Mouse (Mus musculus): ENCODE data around the gene 2310022B05Rik. TPM values are rescaled to one million over a fixed set of nuclear protein-coding genes. Genes with fewer than 3 reads are reported as not detected.

2310022B05Rik gene
- polyA plus RNA-seq, 1 experiment from 2014 or later: 19.6 TPM

GRCm38 (mm10) chr8:124672345-124672744 lies 9.2 kb upstream of the 2310022B05Rik start:
- no peaks in the 10 kb centered on the region for H3K4me1 ChIP-seq (replicated peaks; ENCODE audit: control insufficient read depth, insufficient read depth, low read length)
- H3K36me3 ChIP-seq (ENCODE audit: control insufficient read depth, insufficient read depth, low read length): no peaks in the 10 kb centered on the region
- ATAC-seq (ENCODE audit: low FRiP score) (no peak), DNase-seq (ENCODE audit: low spot score) (no peak)
- H3K27ac ChIP-seq (ENCODE audit: low read depth, low read length): no peak overlapping the region
- H3K4me3 ChIP-seq (ENCODE audit: low read depth, low read length): no peak overlapping the region
- no peak overlapping the region for H3K9ac ChIP-seq (ENCODE audit: low read depth, low read length)
- no peak overlapping the region for H3K4me2 ChIP-seq (replicated peaks; ENCODE audit: low read depth, low read length)
- no peaks in the 10 kb centered on the region for H3K9me3 ChIP-seq (ENCODE audit: control insufficient read depth, low read length)
- no peaks in the 10 kb centered on the region for H3K27me3 ChIP-seq (ENCODE audit: control insufficient read depth, insufficient read depth, low read length)
- WGBS: 96% methylated on average over 2 of the region's 2 CpGs

DNA sequence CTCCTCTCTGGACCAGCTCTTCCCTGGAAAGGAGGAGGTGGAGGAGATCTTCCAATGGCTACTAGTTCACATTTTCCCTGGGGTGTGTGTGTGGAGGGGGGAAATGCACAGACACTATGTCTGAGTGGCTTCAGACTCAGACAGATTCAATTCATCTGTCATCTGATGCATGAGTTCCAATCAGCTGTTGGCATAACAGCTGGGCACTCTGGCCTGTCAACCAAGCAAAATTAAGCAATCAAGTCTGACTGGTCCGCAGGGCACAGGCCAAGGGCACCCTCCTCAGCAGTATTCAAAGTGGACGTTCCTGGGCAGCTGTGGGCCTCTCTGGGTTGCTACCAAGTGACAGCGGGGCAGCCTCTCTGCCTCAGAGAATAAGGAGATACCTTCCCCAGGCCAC lies 5.6 kb upstream of the 2310022B05Rik start:
- DNase-seq (ENCODE audit: low spot score) (no peak), ATAC-seq (ENCODE audit: low FRiP score) (no peak)
- Histone ChIP-seq H3K36me3 (ENCODE audit: control insufficient read depth, insufficient read depth, low read length) (no peaks in the 10 kb centered on the region), H3K9ac (ENCODE audit: low read depth, low read length) (no peak overlapping the region), H3K4me2 (replicated peaks; ENCODE audit: low read depth, low read length) (no peak overlapping the region), H3K27me3 (ENCODE audit: control insufficient read depth, insufficient read depth, low read length) (no peaks in the 10 kb centered on the region), H3K4me3 (ENCODE audit: low read depth, low read length) (no peak overlapping the region), H3K9me3 (ENCODE audit: control insufficient read depth, low read length) (no peaks in the 10 kb centered on the region), H3K4me1 (replicated peaks; ENCODE audit: control insufficient read depth, insufficient read depth, low read length) (no peaks in the 10 kb centered on the region), H3K27ac (ENCODE audit: low read depth, low read length) (no peak overlapping the region)
- 75% methylated on average over 3 of the region's 3 CpGs for WGBS

DNA sequence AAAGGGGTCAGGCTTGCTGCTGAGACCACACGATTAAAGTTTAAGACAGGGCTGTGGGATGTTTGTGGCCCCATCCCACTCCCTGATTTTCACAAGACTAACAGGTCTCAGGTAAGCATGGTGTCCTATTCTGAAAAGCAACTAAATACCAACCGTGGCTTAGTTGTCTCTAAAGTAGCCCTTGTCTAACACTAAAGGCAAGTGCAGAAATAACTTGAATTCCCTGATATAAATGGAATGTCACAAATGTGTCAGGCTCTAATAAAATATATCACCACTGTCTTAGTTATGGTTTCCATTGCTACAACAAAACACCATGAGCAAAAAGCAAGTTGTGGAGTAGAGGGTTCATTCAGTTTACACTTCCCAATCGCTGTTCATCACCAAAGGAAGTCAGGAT lies 1.2 kb upstream of the 2310022B05Rik start:
- Histone ChIP-seq H3K4me2 (replicated peaks; ENCODE audit: low read depth, low read length) (no peak overlapping the region), H3K36me3 (ENCODE audit: control insufficient read depth, insufficient read depth, low read length) (no peaks in the 10 kb centered on the region), H3K27me3 (ENCODE audit: control insufficient read depth, insufficient read depth, low read length) (no peaks in the 10 kb centered on the region), H3K9ac (ENCODE audit: low read depth, low read length) (no peak overlapping the region), H3K4me1 (replicated peaks; ENCODE audit: control insufficient read depth, insufficient read depth, low read length) (peaks cover 5% of the 10 kb centered on the region; the same call in 1 of the 2 replicates), H3K9me3 (ENCODE audit: control insufficient read depth, low read length) (no peaks in the 10 kb centered on the region), H3K4me3 (ENCODE audit: low read depth, low read length) (no peak overlapping the region), H3K27ac (ENCODE audit: low read depth, low read length) (no peak overlapping the region)
- DNase-seq (ENCODE audit: low spot score) (no peak), ATAC-seq (ENCODE audit: low FRiP score) (no peak)
- 79% methylated on average over 3 of the region's 3 CpGs for WGBS

DNA sequence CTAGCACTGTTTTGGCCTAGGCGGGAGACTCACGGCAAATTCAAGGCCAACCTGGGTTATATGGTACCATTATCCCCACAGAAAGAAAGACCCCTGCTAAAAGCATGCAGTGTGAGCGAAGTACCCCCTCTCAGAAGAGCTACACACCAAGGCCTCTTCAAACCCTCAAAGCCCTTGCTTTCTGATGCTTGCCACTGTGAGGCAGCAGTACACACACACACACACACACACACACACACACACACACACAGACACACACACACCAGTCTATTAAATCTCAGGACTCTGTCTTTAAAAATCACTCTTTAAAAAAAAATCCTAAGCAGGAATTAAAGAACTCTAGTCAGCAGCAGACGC lies 683 bp upstream of the 2310022B05Rik start:
- Histone ChIP-seq H3K27ac (ENCODE audit: low read depth, low read length) (peak overlapping the region; percentile 58; the same call in 1 of the 2 replicates), H3K9me3 (ENCODE audit: control insufficient read depth, low read length) (no peaks in the 10 kb centered on the region), H3K27me3 (ENCODE audit: control insufficient read depth, insufficient read depth, low read length) (no peaks in the 10 kb centered on the region), H3K4me1 (replicated peaks; ENCODE audit: control insufficient read depth, insufficient read depth, low read length) (peaks cover 5% of the 10 kb centered on the region; the same call in 1 of the 2 replicates), H3K36me3 (ENCODE audit: control insufficient read depth, insufficient read depth, low read length) (no peaks in the 10 kb centered on the region), H3K4me2 (replicated peaks; ENCODE audit: low read depth, low read length) (peak overlapping the region; percentile 83), H3K9ac (ENCODE audit: low read depth, low read length) (peak overlapping the region; percentile 95; the same call in 1 of the 2 replicates), H3K4me3 (ENCODE audit: low read depth, low read length) (peak overlapping the region; percentile 86)
- no peak for ATAC-seq (ENCODE audit: low FRiP score)
- 55% methylated on average over 4 of the region's 4 CpGs for WGBS
- no peak for DNase-seq (ENCODE audit: low spot score)

DNA sequence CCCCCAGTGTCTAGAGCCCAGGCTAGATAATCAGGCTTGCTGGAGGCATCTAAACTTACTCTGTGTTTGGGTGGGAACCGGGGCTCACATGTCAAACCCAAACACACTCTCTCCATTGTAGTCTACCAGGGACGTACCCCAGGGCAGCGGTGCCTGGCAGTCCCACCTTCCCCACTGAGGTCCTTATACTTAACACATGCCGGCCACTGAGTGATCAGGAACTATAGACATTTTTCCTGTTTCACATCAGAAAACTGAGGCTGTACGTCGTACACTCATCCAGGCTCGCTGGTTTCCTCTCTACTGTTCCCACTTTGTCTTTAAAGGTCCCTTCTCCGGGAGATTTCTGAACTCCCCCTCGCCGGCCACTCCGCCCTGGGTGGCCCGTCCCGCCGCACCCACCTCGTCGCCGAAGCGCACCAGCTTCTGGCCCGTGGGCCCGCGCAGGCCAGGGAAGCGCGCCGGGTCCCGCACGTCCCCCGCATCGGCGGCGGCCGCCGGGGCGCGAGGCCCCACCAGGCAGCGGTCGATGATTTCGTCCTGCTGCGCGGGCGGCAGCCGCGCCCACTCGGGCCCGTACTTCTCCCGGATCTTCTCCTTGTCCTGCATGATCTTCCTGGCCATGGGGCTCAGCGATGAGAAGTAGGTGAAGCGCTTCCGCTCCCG lies 590 bp downstream of the 2310022B05Rik start:
- ATAC-seq (ENCODE audit: low FRiP score): peak; percentile 57
- no peaks in the 10 kb centered on the region for H3K36me3 ChIP-seq (ENCODE audit: control insufficient read depth, insufficient read depth, low read length)
- peak overlapping the region; percentile 95 for H3K9ac ChIP-seq (ENCODE audit: low read depth, low read length)
- DNase-seq (ENCODE audit: low spot score): peak; percentile 54
- H3K4me1 ChIP-seq (replicated peaks; ENCODE audit: control insufficient read depth, insufficient read depth, low read length): peaks cover 5% of the 10 kb centered on the region; the same call in 1 of the 2 replicates
- 0% methylated on average over 35 of the region's 49 CpGs for WGBS
- peak overlapping the region; percentile 83 for H3K27ac ChIP-seq (ENCODE audit: low read depth, low read length)
- no peaks in the 10 kb centered on the region for H3K9me3 ChIP-seq (ENCODE audit: control insufficient read depth, low read length)
- H3K27me3 ChIP-seq (ENCODE audit: control insufficient read depth, insufficient read depth, low read length): no peaks in the 10 kb centered on the region
- peak overlapping the region; percentile 86 for H3K4me3 ChIP-seq (ENCODE audit: low read depth, low read length)
- peak overlapping the region; percentile 83 for H3K4me2 ChIP-seq (replicated peaks; ENCODE audit: low read depth, low read length)

DNA sequence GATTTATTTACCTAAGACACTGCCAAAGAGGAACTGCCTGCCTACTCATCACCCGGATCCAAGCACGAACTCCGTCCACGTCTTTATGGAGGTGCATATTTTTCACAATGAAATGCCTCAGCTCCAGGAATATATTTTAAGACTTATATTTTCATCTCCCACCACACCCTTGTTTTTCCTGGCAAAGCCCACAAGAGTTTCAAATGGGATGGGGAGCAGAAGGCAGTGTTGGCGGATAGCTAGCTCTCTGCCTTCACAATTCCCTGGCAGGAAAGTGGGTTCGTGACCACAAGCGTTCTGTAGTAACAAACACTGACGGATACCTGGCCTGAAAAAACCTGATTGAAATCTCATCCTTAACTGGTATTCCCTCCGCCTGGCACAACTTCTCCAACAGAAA lies 1.4 kb downstream of the 2310022B05Rik start:
- 58% methylated on average over 9 of the region's 9 CpGs for WGBS
- Histone ChIP-seq H3K4me1 (replicated peaks; ENCODE audit: control insufficient read depth, insufficient read depth, low read length) (peaks cover 5% of the 10 kb centered on the region; the same call in 1 of the 2 replicates), H3K9ac (ENCODE audit: low read depth, low read length) (peak overlapping the region; percentile 95), H3K27me3 (ENCODE audit: control insufficient read depth, insufficient read depth, low read length) (no peaks in the 10 kb centered on the region), H3K4me2 (replicated peaks; ENCODE audit: low read depth, low read length) (peak overlapping the region; percentile 83), H3K4me3 (ENCODE audit: low read depth, low read length) (peak overlapping the region; percentile 86), H3K36me3 (ENCODE audit: control insufficient read depth, insufficient read depth, low read length) (no peaks in the 10 kb centered on the region), H3K9me3 (ENCODE audit: control insufficient read depth, low read length) (no peaks in the 10 kb centered on the region), H3K27ac (ENCODE audit: low read depth, low read length) (no peak overlapping the region)
- ATAC-seq (ENCODE audit: low FRiP score) (no peak), DNase-seq (ENCODE audit: low spot score) (no peak)

- no peak overlapping the region for H3K4me3 ChIP-seq (ENCODE audit: low read depth, low read length)
- no peaks in the 10 kb centered on the region for H3K27me3 ChIP-seq (ENCODE audit: control insufficient read depth, insufficient read depth, low read length)
- WGBS: 59% methylated on average over 2 of the region's 2 CpGs
- H3K4me2 ChIP-seq (replicated peaks; ENCODE audit: low read depth, low read length): no peak overlapping the region
- no peak overlapping the region for H3K9ac ChIP-seq (ENCODE audit: low read depth, low read length)
- no peaks in the 10 kb centered on the region for H3K36me3 ChIP-seq (ENCODE audit: control insufficient read depth, insufficient read depth, low read length)
- DNase-seq (ENCODE audit: low spot score) (no peak), ATAC-seq (ENCODE audit: low FRiP score) (no peak)
- H3K9me3 ChIP-seq (ENCODE audit: control insufficient read depth, low read length): no peaks in the 10 kb centered on the region
- H3K4me1 ChIP-seq (replicated peaks; ENCODE audit: control insufficient read depth, insufficient read depth, low read length): peaks cover 5% of the 10 kb centered on the region; the same call in 1 of the 2 replicates
- H3K27ac ChIP-seq (ENCODE audit: low read depth, low read length): no peak overlapping the region
Observed at GRCm38 (mm10) chr8:124658415-124658814, 4.8 kb downstream of the 2310022B05Rik start.

DNA sequence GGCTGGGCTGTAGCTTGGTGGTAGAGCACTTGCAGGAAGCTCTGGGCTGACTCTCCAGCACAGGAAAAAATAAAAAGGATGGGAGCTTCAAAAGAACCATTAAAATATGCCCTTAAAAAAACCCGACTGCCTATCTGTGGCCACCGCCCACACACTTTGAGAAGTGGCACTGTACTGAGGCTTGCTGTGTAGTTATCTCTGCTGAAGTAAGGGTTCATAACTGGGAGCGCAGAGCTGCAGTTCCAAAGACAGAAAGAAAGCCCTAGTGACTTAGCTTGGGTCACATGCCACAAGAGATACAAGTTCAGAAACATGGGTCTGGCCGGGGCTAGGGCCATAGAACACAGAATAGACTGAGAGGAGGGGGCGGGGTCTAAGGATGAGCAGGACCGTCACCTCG lies 5.2 kb downstream of the 2310022B05Rik start:
- 87% methylated on average over 7 of the region's 7 CpGs for WGBS
- no peaks in the 10 kb centered on the region for H3K9me3 ChIP-seq (ENCODE audit: control insufficient read depth, low read length)
- no peak overlapping the region for H3K27ac ChIP-seq (ENCODE audit: low read depth, low read length)
- peaks cover 5% of the 10 kb centered on the region; the same call in 1 of the 2 replicates for H3K4me1 ChIP-seq (replicated peaks; ENCODE audit: control insufficient read depth, insufficient read depth, low read length)
- no peak overlapping the region for H3K9ac ChIP-seq (ENCODE audit: low read depth, low read length)
- no peaks in the 10 kb centered on the region for H3K36me3 ChIP-seq (ENCODE audit: control insufficient read depth, insufficient read depth, low read length)
- H3K4me2 ChIP-seq (replicated peaks; ENCODE audit: low read depth, low read length): no peak overlapping the region
- no peak overlapping the region for H3K4me3 ChIP-seq (ENCODE audit: low read depth, low read length)
- DNase-seq (ENCODE audit: low spot score) (no peak), ATAC-seq (ENCODE audit: low FRiP score) (no peak)
- no peaks in the 10 kb centered on the region for H3K27me3 ChIP-seq (ENCODE audit: control insufficient read depth, insufficient read depth, low read length)

All from hindbrain, embryonic 11.5 days (tissue).